Mouse (Mus musculus): ENCODE data around the gene Acin1.
A peak's percentile ranks its signal among the peaks of the same experiment; 100 is the strongest.

Acin1 gene

DNA sequence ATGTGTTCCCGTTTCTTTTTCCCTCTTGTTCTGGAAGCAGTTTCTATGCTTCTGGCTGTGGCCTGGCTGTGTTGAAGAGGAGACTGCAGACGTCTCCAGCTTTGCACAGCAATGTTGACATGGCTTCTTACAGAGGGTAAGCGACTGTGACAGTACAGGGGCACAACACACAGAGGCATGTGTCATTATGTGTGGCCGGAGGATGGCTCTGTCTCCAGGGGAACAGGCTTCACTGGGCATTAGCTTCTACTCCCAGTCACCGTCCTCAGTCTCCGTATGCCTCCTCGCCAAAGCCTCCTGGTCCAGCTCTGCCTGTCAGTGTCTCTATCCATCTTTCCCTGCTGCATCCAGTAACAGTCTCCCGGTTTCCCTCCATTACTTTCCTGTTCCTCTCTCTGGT lies 79.5 kb downstream of the Acin1 start:
- DNase-seq (ENCODE audit: low read depth, low spot score): no peak

DNA sequence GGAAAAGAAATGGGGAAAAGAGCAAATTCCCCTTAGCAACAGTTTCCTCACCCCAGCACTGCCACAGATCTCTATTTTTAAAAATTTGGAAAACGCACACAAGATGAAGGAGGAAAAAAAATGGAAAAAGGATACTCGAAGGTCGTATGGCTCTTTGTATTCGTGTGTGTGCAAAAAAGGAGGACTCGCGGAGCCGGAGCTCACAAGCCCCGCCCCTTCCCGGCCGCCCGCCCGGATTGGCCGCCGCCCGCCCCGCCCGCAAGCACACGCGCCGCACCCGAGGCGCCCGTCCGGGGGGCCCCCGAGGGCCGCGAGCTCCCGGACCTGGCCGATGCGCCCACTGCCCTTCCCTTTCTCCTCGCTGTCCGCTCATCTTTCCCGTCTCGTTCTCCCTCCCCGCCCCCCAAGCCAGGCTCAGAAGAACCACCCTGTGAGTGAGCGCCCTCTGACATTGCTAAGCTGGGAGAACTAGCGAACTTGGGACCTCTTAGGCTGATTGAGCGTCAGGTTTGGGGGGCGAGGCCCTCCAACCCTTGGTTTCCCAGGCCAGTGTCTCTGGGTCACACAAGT lies 80.9 kb downstream of the Acin1 start, which contains the start of gene 4931414P19Rik:
TSS of gene 4931414P19Rik (minus strand) at position 242 of the 570 bp plus-strand sequence.
- DNase-seq (ENCODE audit: low read depth, low spot score): peak; percentile 51

DNA sequence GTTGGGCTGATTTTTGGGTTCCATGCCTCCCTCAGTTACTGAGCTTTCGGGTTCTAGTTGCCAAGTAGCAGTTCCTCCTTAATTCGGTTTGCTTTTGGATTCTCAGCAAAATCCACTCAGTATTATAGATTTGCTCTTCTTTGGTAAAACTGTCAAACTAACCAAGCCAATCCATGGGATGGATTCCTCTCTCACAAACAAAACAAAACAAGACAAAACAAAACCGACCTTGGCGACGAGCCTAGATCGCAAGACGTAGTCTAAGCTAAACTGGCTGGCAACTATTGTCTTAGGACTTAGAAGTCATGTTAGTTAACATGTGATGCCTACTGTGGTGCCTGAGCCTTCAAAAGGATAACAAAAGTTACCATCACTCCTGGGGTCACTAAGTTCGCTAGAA lies 83.0 kb downstream of the Acin1 start:
- no peak for DNase-seq (ENCODE audit: low read depth, low spot score)

DNA sequence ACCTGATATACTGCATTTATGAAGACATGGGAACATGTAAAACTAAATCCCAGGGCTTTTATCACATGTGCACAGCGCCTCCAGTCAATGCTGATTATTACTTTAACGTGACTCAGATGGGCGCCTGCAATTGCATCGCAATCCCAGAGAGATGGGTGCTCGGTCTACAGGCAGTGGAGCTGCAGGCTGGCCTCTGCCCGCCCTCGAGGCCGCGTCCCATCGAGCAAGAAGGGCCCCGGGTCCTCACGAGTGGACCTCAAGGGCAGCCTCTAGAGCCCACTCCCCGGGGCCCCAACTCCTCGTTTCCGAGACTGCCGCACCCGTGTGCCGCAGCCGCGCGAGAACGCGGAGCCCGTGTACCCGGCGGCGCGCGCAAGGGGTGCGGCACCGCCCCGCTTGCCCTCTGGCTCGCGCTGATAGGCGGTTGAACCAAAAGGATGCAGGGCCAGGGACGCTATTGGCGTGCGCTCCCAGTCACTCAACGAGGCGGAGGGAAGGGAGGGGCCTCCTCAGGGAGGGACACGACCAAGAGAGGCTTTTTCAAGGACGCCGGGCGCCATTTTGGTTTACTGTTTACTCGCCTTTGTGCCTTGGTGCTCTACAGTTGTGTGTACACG lies 83.6 kb downstream of the Acin1 start:
- DNase-seq (ENCODE audit: low read depth, low spot score): peak; percentile 96

DNA sequence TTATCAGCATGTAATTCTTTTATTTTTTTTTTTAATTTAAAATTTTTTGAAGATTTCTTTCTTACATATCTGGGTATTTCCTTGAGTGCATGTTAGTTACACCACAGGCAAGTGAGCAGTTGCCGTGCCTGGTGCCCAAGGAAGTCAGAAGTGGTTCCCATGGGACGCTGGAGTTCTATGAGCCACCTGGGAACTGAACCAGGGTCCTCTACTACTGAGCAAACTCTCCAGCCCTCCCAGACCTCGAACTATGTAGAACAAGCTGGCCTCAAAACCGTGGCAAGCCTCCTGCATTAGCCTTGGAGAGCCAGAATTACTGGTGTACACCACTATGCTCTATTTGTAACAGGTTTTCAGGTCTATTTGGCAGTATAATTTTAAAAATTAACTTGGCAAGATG lies 84.1 kb downstream of the Acin1 start:
- DNase-seq (ENCODE audit: low read depth, low spot score): no peak

DNA sequence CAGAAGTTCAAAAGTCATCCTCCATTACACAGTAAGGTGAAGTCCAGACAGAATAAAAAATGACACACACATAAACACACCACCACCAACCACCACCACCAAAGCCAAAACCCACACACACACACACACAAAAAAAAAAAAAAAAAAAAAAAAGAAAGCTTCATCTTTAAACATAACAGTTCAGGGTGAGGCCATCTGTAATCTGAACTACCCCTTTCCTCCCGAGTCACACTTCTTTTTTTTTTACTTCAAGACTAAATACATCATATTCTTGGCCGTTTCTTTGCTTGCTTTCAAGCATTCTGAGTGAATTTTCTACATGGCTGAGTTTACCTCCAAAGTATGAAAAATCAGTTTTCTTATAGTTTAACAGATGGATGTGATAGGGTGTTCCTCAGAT lies 85.1 kb downstream of the Acin1 start:
- DNase-seq (ENCODE audit: low read depth, low spot score): no peak

DNA sequence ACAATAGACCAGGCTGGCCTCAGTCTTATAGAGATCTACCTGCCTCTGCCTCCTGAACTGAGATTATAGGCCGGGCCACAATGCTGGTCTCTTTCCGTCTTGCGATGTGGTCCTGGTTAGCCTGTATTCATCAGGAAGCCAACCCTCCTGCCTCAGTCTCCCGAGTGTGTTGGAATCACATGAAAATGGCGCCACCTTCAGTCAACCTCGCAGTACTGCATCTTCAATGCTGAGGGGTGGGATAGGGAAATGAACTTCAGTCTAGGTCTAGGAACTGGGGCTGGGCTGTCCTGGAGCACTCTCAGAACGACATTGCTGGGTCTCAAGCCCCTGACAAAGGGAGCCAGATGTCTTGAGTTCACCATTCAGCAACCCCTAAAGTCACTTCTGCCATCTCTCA lies 89.6 kb downstream of the Acin1 start:
- no peak for DNase-seq (ENCODE audit: low read depth, low spot score)

DNA sequence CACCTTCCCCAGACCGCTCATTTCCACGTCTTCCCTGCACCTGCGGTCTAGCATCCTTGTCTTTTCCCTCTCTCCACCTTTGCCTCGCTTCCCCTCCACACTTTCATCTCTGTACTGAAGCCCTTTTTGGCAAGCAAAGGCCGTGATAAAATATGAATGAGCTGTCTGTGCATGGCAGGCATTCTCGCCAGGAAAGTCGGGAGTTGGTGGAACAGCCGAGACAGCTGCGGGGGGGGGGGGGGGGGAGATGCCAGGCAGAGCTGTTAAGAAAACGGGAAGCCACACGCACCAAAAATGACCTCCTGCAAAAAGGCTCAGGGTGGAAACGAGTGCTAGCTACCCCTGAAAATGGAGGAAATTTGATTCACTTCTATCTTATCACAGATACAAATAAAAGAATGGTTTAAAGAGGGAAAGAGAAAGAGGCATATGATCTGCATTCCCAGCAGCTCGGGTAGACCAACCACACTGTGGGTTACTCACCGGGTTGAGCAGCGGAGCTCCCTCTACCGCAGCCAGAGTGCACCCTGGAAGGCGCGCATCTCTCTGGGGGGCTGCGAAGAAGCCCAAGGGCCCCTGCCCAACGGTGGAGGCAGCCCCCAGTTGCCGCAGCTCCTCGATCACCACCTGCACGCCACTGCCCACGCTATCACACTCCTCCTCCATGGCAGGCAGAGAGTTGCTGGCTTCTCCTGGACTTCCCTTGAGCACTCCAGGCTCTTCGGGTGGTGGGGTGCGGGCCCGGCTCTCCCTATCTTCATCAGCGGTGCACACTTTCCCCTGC lies 91.9 kb downstream of the Acin1 start:
- peak; percentile 72 for DNase-seq (ENCODE audit: low read depth, low spot score)

DNA sequence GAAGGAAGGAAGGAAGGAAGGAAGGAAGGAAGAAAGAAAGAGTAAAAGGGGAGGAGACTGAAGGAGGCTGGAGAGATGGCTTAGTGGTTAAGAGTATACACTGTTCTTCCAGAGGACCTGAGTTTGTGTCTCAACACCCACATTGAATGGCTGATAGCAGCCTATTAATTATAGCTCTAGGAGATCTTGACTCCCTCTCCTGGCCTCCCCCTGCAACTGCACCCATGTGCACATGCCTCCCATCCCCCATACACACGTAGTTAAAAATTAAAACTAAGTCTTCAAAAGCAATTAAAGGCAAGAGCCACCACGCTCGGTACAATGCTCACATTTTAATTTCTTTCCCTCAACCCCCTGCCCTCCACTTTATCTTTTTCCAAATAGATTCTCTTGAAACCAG lies 92.7 kb downstream of the Acin1 start:
- no peak for DNase-seq (ENCODE audit: low read depth, low spot score)

DNA sequence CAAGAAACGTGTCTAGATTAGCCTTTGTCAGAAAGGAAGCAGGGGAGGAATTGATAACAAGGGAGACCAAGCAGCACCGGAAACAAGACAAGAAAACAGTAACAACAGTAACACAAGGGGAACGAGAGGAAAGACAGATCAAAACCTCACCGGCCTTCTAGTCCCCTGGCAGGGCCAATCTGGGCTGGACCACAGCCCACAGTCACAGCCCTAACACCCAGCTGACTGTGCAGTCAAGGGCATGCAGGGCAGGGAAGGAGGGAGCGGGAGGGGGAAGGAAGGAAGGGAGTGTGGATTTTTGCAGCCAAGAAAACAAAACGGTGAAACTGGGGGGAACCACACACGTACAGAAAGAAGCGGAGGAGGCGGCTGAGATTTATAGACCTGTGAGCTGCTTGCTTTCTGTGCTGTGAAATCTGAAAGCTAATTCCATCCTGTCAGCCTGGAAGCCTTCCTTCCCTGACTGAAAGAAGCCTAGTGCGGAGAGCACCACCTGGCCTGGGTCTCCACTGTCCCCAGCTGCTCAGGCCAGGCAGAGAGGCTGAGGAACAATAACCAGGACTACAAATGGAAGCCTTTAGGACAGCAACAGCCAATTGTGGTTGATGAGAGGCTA lies 94.3 kb downstream of the Acin1 start:
- peak; percentile 75 for DNase-seq (ENCODE audit: low read depth, low spot score)

All from telencephalon, adult 2 months (tissue).